Mouse (Mus musculus) embryonic fibroblast, embryonic 13.5 days (primary cell): ENCODE measurements around the gene Ugt1a8.

ENCODE experiments used
- CTCF ChIP-seq: IDR thresholded peaks from 2 replicates; pipeline ENCODE4 v1.5.1; 2011; ENCODE audit warnings: mild to moderate bottlenecking, control low read depth, low read length, moderate library complexity, borderline replicate concordance; ENCODE audit not compliant: insufficient read depth
- POLR2A ChIP-seq: IDR thresholded peaks from 2 replicates; pipeline ENCODE4 v1.6.1; 2011; ENCODE audit warnings: low read depth, mild to moderate bottlenecking, control low read depth, low read length, moderate library complexity

- TF ChIP-seq CTCF (no peak), POLR2A (no peak)
Measured at GRCm38 (mm10) chr1:88195687-88196086, 108.1 kb downstream of the Ugt1a8 start.
